Mouse (Mus musculus): ENCODE measurements around the gene Ergic1.

Gene Ergic1

DNA sequence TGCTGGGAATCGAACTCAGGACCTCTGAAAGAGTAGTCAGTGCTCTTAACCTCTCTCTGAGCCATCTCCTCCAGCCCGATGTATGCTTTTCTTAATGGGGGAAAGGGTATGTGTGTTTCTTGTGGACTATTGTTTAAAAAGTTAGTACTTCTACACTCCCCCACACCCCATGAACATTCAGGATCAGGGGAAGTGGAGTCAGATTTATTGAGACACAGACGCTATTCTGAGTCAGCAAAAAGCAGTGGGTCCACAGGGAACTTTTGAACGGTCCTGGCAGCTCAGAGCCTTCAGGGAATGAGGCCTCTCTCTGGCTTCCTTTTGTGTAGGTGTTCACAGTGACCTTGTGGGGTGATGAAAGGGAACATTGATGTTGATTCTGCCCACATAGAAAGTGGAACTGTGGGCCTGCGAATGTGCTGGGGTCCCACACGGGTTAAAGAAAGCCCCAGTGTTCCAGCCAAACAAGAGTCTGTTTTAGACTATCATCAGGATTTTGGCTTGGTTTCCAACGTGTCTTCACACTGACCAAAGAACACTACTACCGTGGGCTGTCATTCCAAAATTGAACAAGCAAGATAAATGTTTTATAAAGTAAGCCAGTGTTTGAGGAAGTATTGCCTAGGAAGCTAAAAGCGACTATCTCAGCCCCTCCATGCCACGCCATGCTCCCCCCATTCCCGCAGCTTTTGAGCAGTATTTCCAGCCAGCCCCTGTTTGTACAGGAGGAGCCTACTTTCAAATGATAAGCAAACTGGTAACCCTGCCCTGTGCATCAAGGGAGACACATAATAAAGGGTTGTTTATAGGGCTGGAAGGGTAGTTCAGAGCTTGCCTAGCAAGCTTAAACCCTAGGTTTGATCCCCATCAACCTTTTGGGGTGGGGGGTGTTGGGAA, 144.4 kb downstream of the Ergic1 start:
- DNase-seq, result no peak
